Mouse (Mus musculus): ENCODE measurements around the gene Gm20854. TPM values are rescaled to one million over a fixed set of nuclear protein-coding genes. Genes with fewer than 3 reads are reported as not detected.

The Gm20854 gene
- polyA plus RNA-seq (2015; fragmentation: Nextera tagmentation; extraction: Ambion mirVana), result not detected in 2 replicates

GRCm38 (mm10) chrY:85530808-85531207 lies at the start of gene Gm20854:
Gene Gm20854 (minus strand): TSS chrY:85530908.

All from spleen, postnatal 0 days (tissue).